In the genomic region with DNA sequence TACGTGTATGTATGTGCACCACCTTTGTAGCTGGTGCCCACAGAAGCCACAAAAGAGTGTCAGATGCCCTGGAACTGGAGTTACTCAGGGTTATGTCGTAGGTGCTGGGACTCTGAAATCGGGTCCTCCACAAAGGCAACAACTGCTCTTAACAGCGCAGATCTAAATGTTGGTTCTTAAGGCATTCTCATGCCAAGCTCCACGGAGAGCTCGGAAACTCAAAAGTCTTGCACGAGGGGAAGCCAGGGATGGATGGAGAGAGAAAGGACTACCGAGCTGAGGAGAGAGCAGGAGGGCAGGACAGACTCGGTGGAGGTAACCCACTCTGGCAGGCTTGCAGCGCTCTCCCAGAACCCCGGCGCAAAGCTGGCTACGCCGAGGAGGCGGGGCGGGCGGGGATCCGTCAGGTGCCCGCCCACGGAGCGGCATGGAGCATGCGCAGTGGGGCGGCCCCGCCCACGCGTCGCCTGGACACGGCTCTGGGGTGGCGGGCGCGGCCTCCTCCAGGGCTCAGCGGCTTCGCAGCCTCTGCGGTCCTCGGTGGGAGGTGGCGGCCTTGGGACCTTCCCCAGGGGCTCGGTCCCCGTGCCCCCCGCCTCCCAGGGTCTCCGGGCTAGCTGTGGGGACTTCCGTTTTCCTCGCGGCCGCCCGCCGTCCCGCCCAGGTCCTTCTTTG, we compare ENCODE assay signal across 7 mouse cellular contexts. TPM values are rescaled to one million over a fixed set of nuclear protein-coding genes. Genes with fewer than 3 reads are reported as not detected.
DNase-seq lines count a peak whose midpoint lies in the region; ATAC-seq lines count a peak whose summit lies in the region.

TSS of gene Cplane1 (plus strand) at position 516 of the 675 bp plus-strand sequence.

- ATAC-seq in granulocyte monocyte progenitor cell, adult 5-6 weeks (replicated peaks; ENCODE audit: poor library complexity, severe bottlenecking): peak; percentile 90
- ATAC-seq in midbrain, embryonic 13.5 days: peak; percentile 99

- no peaks in the 10 kb centered on the region for H3K27me3 ChIP-seq in limb, embryonic 10.5 days (ENCODE audit: low read depth, poor library complexity, severe bottlenecking)
- H3K27me3 ChIP-seq in midbrain, embryonic 13.5 days: no peaks in the 10 kb centered on the region

- peak within 1 kb of the TSS; percentile 93 for H3K27ac ChIP-seq in limb, embryonic 10.5 days
- H3K27ac ChIP-seq in midbrain, embryonic 13.5 days: peak within 1 kb of the TSS; percentile 88

- no peaks in the 10 kb centered on the region for H3K4me1 ChIP-seq in limb, embryonic 10.5 days
- peaks cover 16% of the 10 kb centered on the region for H3K4me1 ChIP-seq in midbrain, embryonic 13.5 days (replicated peaks)

- H3K9ac ChIP-seq in midbrain, embryonic 13.5 days (replicated peaks): peak within 1 kb of the TSS; percentile 83

- peak; percentile 84 for DNase-seq in adrenal gland, adult 8-10 months
- DNase-seq in embryo, embryonic 9.5 days (ENCODE audit: extremely low spot score): peak; percentile 96
- DNase-seq in kidney, adult 11 months: peak; percentile 86
- peak; percentile 98 for DNase-seq in limb, embryonic 10.5 days (ENCODE audit: low spot score)
- DNase-seq in spleen, adult 12 weeks (ENCODE audit: low spot score): peak; percentile 94

- peak within 1 kb of the TSS; percentile 63 for H3K4me2 ChIP-seq in midbrain, embryonic 13.5 days (replicated peaks)

- H3K4me3 ChIP-seq in limb, embryonic 10.5 days: peak within 1 kb of the TSS; percentile 77
- H3K4me3 ChIP-seq in midbrain, embryonic 13.5 days (replicated peaks): peak within 1 kb of the TSS; percentile 69

- WGBS in limb, embryonic 10.5 days: under 1% methylated on average over 47 of the region's 47 CpGs
- WGBS in midbrain, embryonic 13.5 days: 1% methylated on average over 31 of the region's 47 CpGs

- H3K9me3 ChIP-seq in limb, embryonic 10.5 days (replicated peaks): no peaks in the 10 kb centered on the region
- no peaks in the 10 kb centered on the region for H3K9me3 ChIP-seq in midbrain, embryonic 13.5 days

- H3K36me3 ChIP-seq in limb, embryonic 10.5 days: peaks cover 31% of the 10 kb centered on the region
- peaks cover 20% of the 10 kb centered on the region for H3K36me3 ChIP-seq in midbrain, embryonic 13.5 days

RNA-seq across cellular contexts. Expression of gene Cplane1, which starts in this region (rescaled TPM):
- 10 to 100 TPM in 2 of 4 experiments, 1 to 10 TPM in 2; 9.9 to 22.6 (median 15.4) TPM for total RNA-seq in adrenal gland, adult 8-10 months (2022)
- 2.8 and 12.8 TPM in 2 replicates for total RNA-seq in granulocyte monocyte progenitor cell, adult 5-6 weeks (2014; fragmentation: Nextera tagmentation)
- total RNA-seq in granulocyte monocyte progenitor cell, adult 5-6 weeks (2017): 3.5 and 4.1 TPM in 2 replicates
- 8.3 and 11.6 TPM in 2 replicates for polyA plus RNA-seq in limb, embryonic 10.5 days (2016; fragmentation: Nextera tagmentation; extraction: Ambion mirVana)
- polyA plus RNA-seq in midbrain, embryonic 13.5 days (2015; fragmentation: Nextera tagmentation; extraction: Ambion mirVana): 18.8 and 20.5 TPM in 2 replicates

Comparison
In these comparisons a context has a peak if more than half of its experiments do, and no peak if none do; other contexts are left out.
1. Peak in every context shown above with its lines: DNase-seq, ATAC-seq, H3K4me3 ChIP-seq and H3K27ac ChIP-seq.